Mouse (Mus musculus) forebrain, embryonic 16.5 days (tissue): ENCODE results near the gene Trip12. TPM values are rescaled to one million over a fixed set of nuclear protein-coding genes. Genes with fewer than 3 reads are reported as not detected.
A peak's percentile ranks its signal among the peaks of the same experiment; 100 is the strongest.

Experiments
- ATAC-seq: fragments of 200-750 bp; cut with Nextera tagmentation; 2 replicates; pipeline ENCODE4 v1.8.0; 2017; ENCODE audit warnings: mild to moderate bottlenecking, moderate library complexity
- H3K27ac ChIP-seq: fragments of 300-500 bp; sonication (generic); 2 replicates; pipeline ENCODE4 v1.5.1; 2014; ENCODE audit warnings: low read length, control low read depth
- H3K27me3 ChIP-seq: fragments of 300-500 bp; sonication (generic); replicated peaks from 2 replicates; pipeline ENCODE4 v1.6.1; 2014; ENCODE audit warnings: low read length; ENCODE audit not compliant: control insufficient read depth, insufficient read depth
- H3K36me3 ChIP-seq: fragments of 300-500 bp; sonication (generic); 2 replicates; pipeline ENCODE4 v1.6.1; 2014; ENCODE audit not compliant: control insufficient read depth, insufficient read depth
- H3K4me1 ChIP-seq: fragments of 300-500 bp; sonication (generic); replicated peaks from 2 replicates; pipeline ENCODE4 v1.6.1; 2014; ENCODE audit warnings: low read length; ENCODE audit not compliant: control insufficient read depth, insufficient read depth
- H3K4me2 ChIP-seq: fragments of 300-500 bp; sonication (generic); 2 replicates; pipeline ENCODE4 v1.6.1; 2014; ENCODE audit warnings: mild to moderate bottlenecking, low read length, control low read depth
- H3K4me3 ChIP-seq: fragments of 300-500 bp; sonication (generic); replicated peaks from 2 replicates; pipeline ENCODE4 v1.5.1; 2014; ENCODE audit warnings: mild to moderate bottlenecking, low read length, control low read depth
- H3K9ac ChIP-seq: fragments of 300-500 bp; sonication (generic); replicated peaks from 2 replicates; pipeline ENCODE4 v1.6.1; 2014; ENCODE audit warnings: low read depth, low read length, control low read depth
- H3K9me3 ChIP-seq: fragments of 300-500 bp; sonication (generic); 2 replicates; pipeline ENCODE4 v1.6.1; 2016; ENCODE audit warnings: low read length; ENCODE audit not compliant: control insufficient read depth
- WGBS: fragments of 180-500 bp; shearing (Covaris S2); extraction: QIAGEN DNeasy Blood & Tissue Kit; methylation state at CpG from one replicate; pipeline ENCODE4 v1.1.7; 2014; 5-methylcytosine and 5-hydroxymethylcytosine counted together
- polyA plus RNA-seq: library from polyadenylated mRNA; unstranded; fragments of >200 nt; fragmentation: Nextera tagmentation; extraction: Ambion mirVana; gene quantifications from 2 replicates; pipeline ENCODE4 v1.2.1, GENCODE M21; 2015

The Trip12 gene
- polyA plus RNA-seq = 55.7 and 64.1 TPM in 2 replicates

GRCm38 (mm10) chr1:84840018-84840664, at the start of gene Trip12:
Gene Trip12 (minus strand): TSS chr1:84840516.
- H3K9me3 ChIP-seq = no peaks in the 10 kb centered on the region
- peaks cover 26% of the 10 kb centered on the region for H3K4me1 ChIP-seq
- 0% methylated on average over 37 of the region's 39 CpGs for WGBS
- peak within 1 kb of the TSS; percentile 95 for H3K9ac ChIP-seq
- H3K36me3 ChIP-seq = no peaks in the 10 kb centered on the region
- H3K27me3 ChIP-seq = no peaks in the 10 kb centered on the region
- peak within 1 kb of the TSS; percentile 98 for H3K27ac ChIP-seq
- peak within 1 kb of the TSS; percentile 76 for H3K4me2 ChIP-seq
- ATAC-seq = peak; percentile 41
- H3K4me3 ChIP-seq = peak within 1 kb of the TSS; percentile 98

- peak overlapping the region; percentile 20 for H3K4me2 ChIP-seq
- H3K27me3 ChIP-seq = no peaks in the 10 kb centered on the region
- H3K9ac ChIP-seq = no peak overlapping the region
- no peak overlapping the region for H3K27ac ChIP-seq
- H3K4me3 ChIP-seq = no peak overlapping the region
- peaks cover 11% of the 10 kb centered on the region for H3K4me1 ChIP-seq
- ATAC-seq = peak; percentile 83
- 0 out of 2 replicates have a peak, but pooled peaks cover 2% of the 10 kb centered on the region for H3K9me3 ChIP-seq
- WGBS = 4% methylated on average over 7 of the region's 7 CpGs
- no peaks in the 10 kb centered on the region for H3K36me3 ChIP-seq
These were observed 49.7 kb upstream of the Trip12 start for GRCm38 (mm10) chr1:84890005-84890393.

GRCm38 (mm10) chr1:84889330-84890004, 49.2 kb upstream of the Trip12 start:
- peak; percentile 45 for ATAC-seq
- H3K4me1 ChIP-seq = peaks cover 11% of the 10 kb centered on the region
- H3K27ac ChIP-seq = no peak overlapping the region
- H3K36me3 ChIP-seq = no peaks in the 10 kb centered on the region
- H3K4me2 ChIP-seq = peak overlapping the region; percentile 20
- no peak overlapping the region for H3K4me3 ChIP-seq
- H3K9ac ChIP-seq = no peak overlapping the region
- 36% methylated on average over 8 of the region's 8 CpGs for WGBS
- no peaks in the 10 kb centered on the region for H3K27me3 ChIP-seq
- H3K9me3 ChIP-seq = 0 out of 2 replicates have a peak, but pooled peaks cover 2% of the 10 kb centered on the region

GRCm38 (mm10) chr1:84885921-84886320, 45.6 kb upstream of the Trip12 start:
- no peaks in the 10 kb centered on the region for H3K36me3 ChIP-seq
- H3K9ac ChIP-seq = no peak overlapping the region
- no peak overlapping the region for H3K27ac ChIP-seq
- peaks cover 11% of the 10 kb centered on the region for H3K4me1 ChIP-seq
- ATAC-seq = no peak
- 0 out of 2 replicates have a peak, but pooled peaks cover 2% of the 10 kb centered on the region for H3K9me3 ChIP-seq
- no peak overlapping the region for H3K4me3 ChIP-seq
- 91% methylated on average over 6 of the region's 6 CpGs for WGBS
- H3K27me3 ChIP-seq = no peaks in the 10 kb centered on the region
- H3K4me2 ChIP-seq = no peak overlapping the region

- no peak overlapping the region for H3K27ac ChIP-seq
- 92% methylated on average over 3 of the region's 3 CpGs for WGBS
- H3K4me3 ChIP-seq = no peak overlapping the region
- no peak for ATAC-seq
- H3K9ac ChIP-seq = no peak overlapping the region
- no peaks in the 10 kb centered on the region for H3K36me3 ChIP-seq
- no peak overlapping the region for H3K4me2 ChIP-seq
- H3K4me1 ChIP-seq = peaks cover 8% of the 10 kb centered on the region
- H3K27me3 ChIP-seq = no peaks in the 10 kb centered on the region
- 0 out of 2 replicates have a peak, but pooled peaks cover 2% of the 10 kb centered on the region for H3K9me3 ChIP-seq
These were observed 44.9 kb upstream of the Trip12 start for GRCm38 (mm10) chr1:84885174-84885573.

- 0 out of 2 replicates have a peak, but pooled peaks cover 2% of the 10 kb centered on the region for H3K9me3 ChIP-seq
- no peaks in the 10 kb centered on the region for H3K36me3 ChIP-seq
- H3K9ac ChIP-seq = no peak overlapping the region
- no peaks in the 10 kb centered on the region for H3K4me1 ChIP-seq
- no peak for ATAC-seq
- no peak overlapping the region for H3K4me3 ChIP-seq
- no peak overlapping the region for H3K27ac ChIP-seq
- 60% methylated on average over 4 of the region's 4 CpGs for WGBS
- H3K27me3 ChIP-seq = no peaks in the 10 kb centered on the region
- H3K4me2 ChIP-seq = no peak overlapping the region
These were observed 43.6 kb upstream of the Trip12 start for GRCm38 (mm10) chr1:84883889-84884288.

GRCm38 (mm10) chr1:84882937-84883336, 42.6 kb upstream of the Trip12 start:
- ATAC-seq = no peak
- no peak overlapping the region for H3K4me3 ChIP-seq
- H3K27ac ChIP-seq = no peak overlapping the region
- no peaks in the 10 kb centered on the region for H3K36me3 ChIP-seq
- H3K4me2 ChIP-seq = no peak overlapping the region
- no peak overlapping the region for H3K9ac ChIP-seq
- no peaks in the 10 kb centered on the region for H3K4me1 ChIP-seq
- 93% methylated on average over 4 of the region's 4 CpGs for WGBS
- no peaks in the 10 kb centered on the region for H3K27me3 ChIP-seq
- H3K9me3 ChIP-seq = 0 out of 2 replicates have a peak, but pooled peaks cover 2% of the 10 kb centered on the region

GRCm38 (mm10) chr1:84882066-84882532, 41.8 kb upstream of the Trip12 start:
- WGBS = 30% methylated on average over 2 of the region's 2 CpGs
- no peaks in the 10 kb centered on the region for H3K4me1 ChIP-seq
- H3K4me3 ChIP-seq = no peak overlapping the region
- 0 out of 2 replicates have a peak, but pooled peaks cover 2% of the 10 kb centered on the region for H3K9me3 ChIP-seq
- H3K9ac ChIP-seq = no peak overlapping the region
- no peaks in the 10 kb centered on the region for H3K36me3 ChIP-seq
- no peaks in the 10 kb centered on the region for H3K27me3 ChIP-seq
- ATAC-seq = no peak
- no peak overlapping the region for H3K27ac ChIP-seq
- no peak overlapping the region for H3K4me2 ChIP-seq

GRCm38 (mm10) chr1:84881248-84882065, 41.1 kb upstream of the Trip12 start:
- H3K27me3 ChIP-seq = no peaks in the 10 kb centered on the region
- H3K36me3 ChIP-seq = no peaks in the 10 kb centered on the region
- no peak overlapping the region for H3K9ac ChIP-seq
- 65% methylated on average over 11 of the region's 11 CpGs for WGBS
- no peaks in the 10 kb centered on the region for H3K4me1 ChIP-seq
- ATAC-seq = no peak
- 0 out of 2 replicates have a peak, but pooled peaks cover 2% of the 10 kb centered on the region for H3K9me3 ChIP-seq
- H3K4me3 ChIP-seq = no peak overlapping the region
- no peak overlapping the region for H3K4me2 ChIP-seq
- no peak overlapping the region for H3K27ac ChIP-seq
